Mouse (Mus musculus): Measurements from ENCODE around the gene Syce2.

DNA sequence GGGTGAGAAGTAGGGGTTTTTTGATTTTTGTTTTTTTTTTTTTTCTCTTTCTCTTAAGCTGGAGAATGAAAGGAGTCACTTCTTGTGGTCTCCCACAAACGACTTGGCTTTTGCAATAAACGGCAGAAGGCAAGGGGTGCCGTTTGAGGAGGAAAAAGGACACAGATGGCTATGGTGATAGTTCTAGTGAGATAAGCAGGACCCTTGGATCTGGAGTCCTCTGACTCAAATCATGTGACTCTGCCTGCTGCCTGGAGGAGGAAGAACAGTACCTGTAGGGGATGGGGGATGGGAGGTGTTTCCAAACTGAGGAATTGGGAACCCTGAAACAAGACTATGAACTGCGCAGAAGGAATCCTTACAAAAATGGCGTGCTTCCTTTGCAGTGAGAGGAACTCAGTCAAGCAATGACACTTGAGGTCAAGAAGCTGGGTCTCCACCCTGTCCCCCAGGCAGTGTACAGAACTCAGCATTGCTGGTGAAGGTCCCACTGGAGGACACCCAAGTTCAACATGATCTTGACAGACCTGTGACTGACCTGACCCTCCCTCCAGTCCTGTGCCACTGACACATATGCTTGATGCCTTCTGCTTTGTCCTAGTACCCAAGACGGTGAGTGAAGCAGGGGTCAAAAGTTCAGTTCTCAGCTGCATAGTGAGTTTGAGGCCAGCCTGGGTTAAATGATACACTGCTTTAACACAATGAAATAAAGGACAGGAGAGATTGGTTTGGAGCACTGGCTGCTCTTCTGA lies 24.1 kb upstream of the Syce2 start:
- TF ChIP-seq CTCF (IDR thresholded peaks at IDR 0.05; ENCODE audit: low read depth) (no peak), EP300 (IDR thresholded peaks at IDR 0.05; ENCODE audit: low read depth) (peak; percentile 66; the same call in 1 of the 2 replicates)
